Mouse (Mus musculus) C2C12 (cell line): ENCODE results near the gene Apeh.

Source experiments
- CTCF ChIP-seq: IDR thresholded peaks from one replicate; pipeline ENCODE4 v1.5.1; 2011; ENCODE audit not compliant: control insufficient read depth, insufficient read depth, insufficient read length
- MAX ChIP-seq: IDR thresholded peaks from one replicate; pipeline ENCODE4 v1.6.1; 2011; ENCODE audit warnings: mild to moderate bottlenecking, control low read depth
- MYOG ChIP-seq: IDR thresholded peaks from one replicate; pipeline ENCODE4 v1.6.1; 2011; ENCODE audit not compliant: control insufficient read depth, insufficient read length; ENCODE audit errors: extremely low read depth
- USF1 ChIP-seq: IDR thresholded peaks from one replicate; pipeline ENCODE4 v1.6.1; 2011; ENCODE audit warnings: low read depth, mild to moderate bottlenecking, control low read depth, moderate library complexity

DNA sequence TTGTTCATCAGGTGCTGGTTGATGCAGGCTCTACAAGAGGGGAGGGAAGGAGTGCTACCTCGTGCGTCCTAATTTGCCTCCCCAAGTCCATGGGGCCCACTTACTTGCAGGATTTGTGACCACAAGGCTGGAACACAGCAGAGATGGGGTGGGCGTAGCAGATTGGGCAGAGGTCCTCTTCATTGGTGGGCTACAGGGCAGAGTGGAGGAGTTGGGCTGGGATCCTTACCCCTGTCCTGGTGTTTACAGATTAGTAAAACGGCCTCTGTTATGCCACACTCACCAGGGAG lies 42.5 kb downstream of the Apeh start:
- no peak for TF ChIP-seq CTCF
- no peak for TF ChIP-seq MAX
- no peak for TF ChIP-seq USF1
- TF ChIP-seq MYOG: no peak
